Mouse (Mus musculus) spleen, postnatal 10 days (tissue): ENCODE measurements at regions not wholly inside any gene's neighbourhood (a gene's known extent, or its start where the extent isn't known, plus 50 kb on each side); places are given as distances from the start of the nearest gene placed in this dataset.

Experiments used
- DNase-seq, 2 experiments: peaks; one replicate each; pipeline ENCODE4 v3.0.0; 2021 to 2022; ENCODE audit warnings: low spot score in 2 of 2

GRCm38 (mm10) chr1:73456359-73457062, 440.8 kb upstream of the Tnp1 start:
- DNase-seq, result no peak

- no peak for DNase-seq
These were observed 428.6 kb upstream of the Tnp1 start for GRCm38 (mm10) chr1:73444216-73444890.

GRCm38 (mm10) chr1:73438385-73438784, 422.7 kb upstream of the Tnp1 start:
- no peak for DNase-seq

GRCm38 (mm10) chr1:73428101-73428500, 412.4 kb upstream of the Tnp1 start:
- DNase-seq, result no peak

GRCm38 (mm10) chr1:73425049-73425448, 409.3 kb upstream of the Tnp1 start:
- DNase-seq, result no peak

- no peak for DNase-seq
These were observed 402.5 kb upstream of the Tnp1 start for GRCm38 (mm10) chr1:73418196-73418595.

- no peak for DNase-seq
These were observed 395.7 kb upstream of the Tnp1 start for GRCm38 (mm10) chr1:73411452-73411851.

- no peak for DNase-seq
These were observed 383.5 kb upstream of the Tnp1 start for GRCm38 (mm10) chr1:73399178-73399577.

- no peak for DNase-seq
These were observed 379.3 kb upstream of the Tnp1 start for GRCm38 (mm10) chr1:73395034-73395433.

- no peak for DNase-seq
These were observed 378.8 kb upstream of the Tnp1 start for GRCm38 (mm10) chr1:73394466-73394865.

- DNase-seq, result no peak
These were observed 376.4 kb upstream of the Tnp1 start for GRCm38 (mm10) chr1:73392077-73392476.

- DNase-seq, result no peak
These were observed 374.3 kb upstream of the Tnp1 start for GRCm38 (mm10) chr1:73389976-73390375.

GRCm38 (mm10) chr1:73389174-73389573, 373.5 kb upstream of the Tnp1 start:
- DNase-seq, result no peak

GRCm38 (mm10) chr1:73381578-73381977, 365.9 kb upstream of the Tnp1 start:
- no peak for DNase-seq

- DNase-seq, result no peak
These were observed 359.0 kb upstream of the Tnp1 start for GRCm38 (mm10) chr1:73374531-73375375.

GRCm38 (mm10) chr1:73368222-73368621, 352.5 kb upstream of the Tnp1 start:
- DNase-seq, result no peak

GRCm38 (mm10) chr1:73365842-73366241, 350.1 kb upstream of the Tnp1 start:
- DNase-seq, result no peak

GRCm38 (mm10) chr1:73364300-73364683, 348.6 kb upstream of the Tnp1 start:
- no peak for DNase-seq

- no peak for DNase-seq
These were observed 348.0 kb upstream of the Tnp1 start for GRCm38 (mm10) chr1:73363549-73364299.

- DNase-seq, result no peak
These were observed 346.4 kb upstream of the Tnp1 start for GRCm38 (mm10) chr1:73362122-73362521.

GRCm38 (mm10) chr1:73361300-73361699, 345.6 kb upstream of the Tnp1 start:
- DNase-seq, result no peak

GRCm38 (mm10) chr1:73354447-73354846, 338.7 kb upstream of the Tnp1 start:
- DNase-seq, result no peak
